Mouse (Mus musculus) ES-CJ7 (cell line): ENCODE measurements around the gene Yap1.
A peak's percentile ranks its signal among the peaks of the same experiment; 100 is the strongest.

ENCODE experiments used
- DNase-seq: peaks from one replicate; pipeline ENCODE4 v3.0.0; 2011; ENCODE audit warnings: low read depth, low spot score

Gene Yap1

GRCm38 (mm10) chr9:7977587-7977986 lies 26.8 kb downstream of the Yap1 start:
- no peak for DNase-seq

- DNase-seq, result no peak
Observed at GRCm38 (mm10) chr9:7971993-7972392, 32.4 kb downstream of the Yap1 start.

- DNase-seq, result no peak
Observed at GRCm38 (mm10) chr9:7967980-7968379, 36.4 kb downstream of the Yap1 start.

- no peak for DNase-seq
Observed at GRCm38 (mm10) chr9:7965590-7965989, 38.8 kb downstream of the Yap1 start.

GRCm38 (mm10) chr9:7963867-7964266 lies 40.5 kb downstream of the Yap1 start:
- DNase-seq, result no peak

GRCm38 (mm10) chr9:7962915-7963314 lies 41.5 kb downstream of the Yap1 start:
- DNase-seq, result no peak

GRCm38 (mm10) chr9:7961366-7962160 lies 42.8 kb downstream of the Yap1 start:
- peak; percentile 25 for DNase-seq

- DNase-seq, result no peak
Observed at GRCm38 (mm10) chr9:7960382-7960781, 44.0 kb downstream of the Yap1 start.

GRCm38 (mm10) chr9:7959301-7959700 lies 45.1 kb downstream of the Yap1 start:
- no peak for DNase-seq

- peak; percentile 29 for DNase-seq
Observed at GRCm38 (mm10) chr9:7958025-7958593, 46.3 kb downstream of the Yap1 start.

GRCm38 (mm10) chr9:7957407-7957806 lies 47.0 kb downstream of the Yap1 start:
- DNase-seq, result no peak

GRCm38 (mm10) chr9:7956400-7956799 lies 48.0 kb downstream of the Yap1 start:
- no peak for DNase-seq

- DNase-seq, result no peak
Observed at GRCm38 (mm10) chr9:7952886-7953285, 51.5 kb downstream of the Yap1 start.

- no peak for DNase-seq
Observed at GRCm38 (mm10) chr9:7950211-7950644, 54.2 kb downstream of the Yap1 start.

GRCm38 (mm10) chr9:7947946-7948345 lies 56.5 kb downstream of the Yap1 start:
- DNase-seq, result no peak

GRCm38 (mm10) chr9:7943796-7944462 lies 60.5 kb downstream of the Yap1 start:
- no peak for DNase-seq

- DNase-seq, result no peak
Observed at GRCm38 (mm10) chr9:7942701-7943100, 61.7 kb downstream of the Yap1 start.

- DNase-seq, result no peak
Observed at GRCm38 (mm10) chr9:7940075-7940474, 64.3 kb downstream of the Yap1 start.

GRCm38 (mm10) chr9:7934419-7934818 lies 70.0 kb downstream of the Yap1 start:
- DNase-seq, result no peak

- DNase-seq, result no peak
Observed at GRCm38 (mm10) chr9:7929552-7929951, 74.8 kb downstream of the Yap1 start.

- no peak for DNase-seq
Observed at GRCm38 (mm10) chr9:7928866-7929265, 75.5 kb downstream of the Yap1 start.

- no peak for DNase-seq
Observed at GRCm38 (mm10) chr9:7928207-7928793, 76.1 kb downstream of the Yap1 start.
